Mouse (Mus musculus): ENCODE results near the gene Taok2.
"Not testable (repeated sequence)": the region's sequence is repeated elsewhere in the genome, so short reads cannot be mapped to it uniquely, and the experiment has no call there.

Gene Taok2

GRCm38 (mm10) chr7:126884286-126885164 lies at the start of gene Taok2:
Gene Taok2, minus strand, starts transcription at chr7:126884703.
- in situ Hi-C loops (cut with MboI, MseI): no loop called here

- in situ Hi-C loops (cut with MboI, MseI): no loop called here
Observed at GRCm38 (mm10) chr7:126932652-126933051, 48.1 kb upstream of the Taok2 start.

- in situ Hi-C loops (cut with MboI, MseI): no loop called here
Observed at GRCm38 (mm10) chr7:126929046-126929445, 44.5 kb upstream of the Taok2 start.

GRCm38 (mm10) chr7:126928384-126929037 lies 44.0 kb upstream of the Taok2 start, which contains the start of gene Kctd13:
Gene Kctd13, plus strand, starts transcription at chr7:126928879.
- in situ Hi-C loops (cut with MboI, MseI): no loop called here

GRCm38 (mm10) chr7:126926299-126926698 lies 41.8 kb upstream of the Taok2 start:
- in situ Hi-C loops (cut with MboI, MseI): no loop called here

GRCm38 (mm10) chr7:126923999-126924398 lies 39.5 kb upstream of the Taok2 start:
- in situ Hi-C loops (cut with MboI, MseI): no loop called here

GRCm38 (mm10) chr7:126922624-126923060 lies 38.1 kb upstream of the Taok2 start, which contains the start of gene Tmem219:
Gene Tmem219, minus strand, starts transcription at chr7:126922917.
- in situ Hi-C loops (cut with MboI, MseI): no loop called here

GRCm38 (mm10) chr7:126921563-126921962 lies 37.1 kb upstream of the Taok2 start:
- in situ Hi-C loops (cut with MboI, MseI): no loop called here

GRCm38 (mm10) chr7:126919973-126920372 lies 35.5 kb upstream of the Taok2 start:
- in situ Hi-C loops (cut with MboI, MseI): no loop called here

- in situ Hi-C loops (cut with MboI, MseI): not testable (repeated sequence)
Observed at GRCm38 (mm10) chr7:126918356-126918755, 33.9 kb upstream of the Taok2 start.

GRCm38 (mm10) chr7:126914844-126915243 lies 30.3 kb upstream of the Taok2 start:
- in situ Hi-C loops (cut with MboI, MseI): no loop called here

GRCm38 (mm10) chr7:126905590-126905989 lies 21.1 kb upstream of the Taok2 start:
- in situ Hi-C loops (cut with MboI, MseI): no loop called here

- in situ Hi-C loops (cut with MboI, MseI): not testable (repeated sequence)
Observed at GRCm38 (mm10) chr7:126899781-126900180, 15.3 kb upstream of the Taok2 start.

GRCm38 (mm10) chr7:126898102-126898990 lies 13.8 kb upstream of the Taok2 start:
- in situ Hi-C loops (cut with MboI, MseI): no loop called here

- in situ Hi-C loops (cut with MboI, MseI): no loop called here
Observed at GRCm38 (mm10) chr7:126897390-126898101, 13.0 kb upstream of the Taok2 start.

- in situ Hi-C loops (cut with MboI, MseI): no loop called here
Observed at GRCm38 (mm10) chr7:126896912-126897311, 12.4 kb upstream of the Taok2 start.

GRCm38 (mm10) chr7:126888852-126889251 lies 4.3 kb upstream of the Taok2 start:
- in situ Hi-C loops (cut with MboI, MseI): no loop called here

- in situ Hi-C loops (cut with MboI, MseI): no loop called here
Observed at GRCm38 (mm10) chr7:126887281-126887680, 2.8 kb upstream of the Taok2 start.

GRCm38 (mm10) chr7:126883731-126884181 lies 747 bp downstream of the Taok2 start:
- in situ Hi-C loops (cut with MboI, MseI): no loop called here

GRCm38 (mm10) chr7:126881040-126881439 lies 3.5 kb downstream of the Taok2 start:
- in situ Hi-C loops (cut with MboI, MseI): no loop called here

GRCm38 (mm10) chr7:126877239-126877638 lies 7.3 kb downstream of the Taok2 start:
- in situ Hi-C loops (cut with MboI, MseI): no loop called here
